Mouse (Mus musculus): ENCODE results near the gene Clspn. TPM values are rescaled to one million over a fixed set of nuclear protein-coding genes. Genes with fewer than 3 reads are reported as not detected.

Clspn gene
- polyA plus RNA-seq, 1 experiment from 2014 or later = 3.9 TPM

DNA sequence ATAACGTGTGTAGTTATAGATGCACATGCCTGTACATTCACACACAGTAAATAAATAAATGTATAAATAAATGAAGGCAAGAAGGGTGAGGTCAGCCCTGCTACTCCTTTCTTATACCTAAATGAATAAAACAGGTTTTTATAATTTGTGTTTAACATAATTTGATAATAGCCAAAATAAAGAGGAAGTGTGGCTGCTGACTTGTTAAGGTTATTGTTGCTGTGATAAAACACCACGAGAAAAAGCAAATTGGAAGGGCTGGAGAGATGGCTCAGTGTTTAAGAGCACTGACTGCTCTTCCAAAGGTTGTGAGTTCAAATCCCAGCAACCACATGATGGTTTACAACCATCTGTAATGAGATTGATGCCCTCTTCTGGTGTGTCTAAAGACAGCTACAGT, 22.3 kb downstream of the Clspn start:
- no peak for ATAC-seq
- 88% methylated on average over 2 of the region's 2 CpGs for WGBS

DNA sequence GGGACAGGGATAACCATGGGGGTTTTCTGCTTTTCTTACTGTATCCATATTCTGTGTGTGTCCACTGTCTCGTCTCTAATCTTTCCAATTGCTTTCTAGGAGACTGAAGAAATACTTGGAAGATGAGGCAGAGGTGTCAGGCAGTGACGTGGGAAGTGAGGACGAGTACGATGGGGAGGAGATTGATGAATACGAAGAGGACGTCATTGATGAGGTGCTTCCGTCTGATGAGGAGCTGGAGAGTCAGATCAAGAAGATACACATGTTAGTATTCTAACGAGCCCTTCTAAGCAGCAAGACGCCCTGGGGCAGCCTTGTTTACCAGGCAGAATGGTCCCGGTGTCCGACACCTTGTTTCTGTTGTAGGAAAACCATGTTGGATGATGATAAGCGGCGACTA, 29.0 kb downstream of the Clspn start:
- H3K27me3 ChIP-seq (ENCODE audit: control insufficient read depth, insufficient read depth, low read depth, low read length) = no peaks in the 10 kb centered on the region
- no peak overlapping the region for H3K4me3 ChIP-seq (ENCODE audit: low read depth, low read length)
- H3K27ac ChIP-seq (ENCODE audit: low read length) = no peak overlapping the region
- H3K4me1 ChIP-seq (ENCODE audit: control insufficient read depth, insufficient read depth, low read length) = no peaks in the 10 kb centered on the region
- no peaks in the 10 kb centered on the region for H3K9me3 ChIP-seq (replicated peaks; ENCODE audit: control insufficient read depth, low read length, poor library complexity, severe bottlenecking)
- H3K36me3 ChIP-seq (ENCODE audit: control insufficient read depth, insufficient read depth, low read length) = no peaks in the 10 kb centered on the region
- H3K4me2 ChIP-seq (ENCODE audit: low read length) = no peak overlapping the region
- WGBS = 90% methylated on average over 13 of the region's 13 CpGs
- no peak overlapping the region for H3K9ac ChIP-seq (ENCODE audit: low read depth, low read length)
- no peak for ATAC-seq

More for the DNA sequence above, 22.3 kb downstream of the Clspn start:
- Histone ChIP-seq H3K27me3 (ENCODE audit: control insufficient read depth, insufficient read depth, low read depth, low read length) (no peaks in the 10 kb centered on the region), H3K36me3 (ENCODE audit: control insufficient read depth, insufficient read depth, low read length) (peaks cover 4% of the 10 kb centered on the region; the same call in 1 of the 2 replicates), H3K4me1 (ENCODE audit: control insufficient read depth, insufficient read depth, low read length) (no peaks in the 10 kb centered on the region), H3K27ac (ENCODE audit: low read length) (no peak overlapping the region), H3K9me3 (replicated peaks; ENCODE audit: control insufficient read depth, low read length, poor library complexity, severe bottlenecking) (no peaks in the 10 kb centered on the region), H3K4me3 (ENCODE audit: low read depth, low read length) (no peak overlapping the region), H3K9ac (ENCODE audit: low read depth, low read length) (no peak overlapping the region), H3K4me2 (ENCODE audit: low read length) (no peak overlapping the region)

DNA sequence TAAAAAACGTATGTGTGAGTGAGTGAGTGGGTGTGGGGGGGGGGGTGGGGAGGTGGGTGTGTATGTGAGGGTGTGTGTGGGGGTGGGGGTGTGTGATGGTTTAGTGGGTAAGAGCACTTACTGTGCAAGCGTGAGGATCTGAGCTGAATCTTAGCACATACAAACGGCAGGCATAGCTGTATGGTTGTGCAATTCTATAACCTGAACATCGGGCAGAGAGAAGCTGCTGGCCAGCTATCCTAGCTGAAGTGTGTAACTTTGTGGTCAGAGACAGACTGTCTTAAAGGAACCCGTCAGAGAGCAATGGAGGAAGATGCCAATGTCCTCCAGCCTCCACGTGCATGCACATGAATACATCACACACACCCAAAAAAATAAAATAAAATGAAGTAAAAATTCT, 35.3 kb downstream of the Clspn start:
- Histone ChIP-seq H3K9ac (ENCODE audit: low read depth, low read length) (no peak overlapping the region), H3K27ac (ENCODE audit: low read length) (no peak overlapping the region), H3K4me3 (ENCODE audit: low read depth, low read length) (no peak overlapping the region), H3K9me3 (replicated peaks; ENCODE audit: control insufficient read depth, low read length, poor library complexity, severe bottlenecking) (no peaks in the 10 kb centered on the region), H3K36me3 (ENCODE audit: control insufficient read depth, insufficient read depth, low read length) (no peaks in the 10 kb centered on the region), H3K4me1 (ENCODE audit: control insufficient read depth, insufficient read depth, low read length) (no peaks in the 10 kb centered on the region), H3K4me2 (ENCODE audit: low read length) (no peak overlapping the region), H3K27me3 (ENCODE audit: control insufficient read depth, insufficient read depth, low read depth, low read length) (no peaks in the 10 kb centered on the region)
- WGBS = 88% methylated on average over 6 of the region's 6 CpGs
- no peak for ATAC-seq

DNA sequence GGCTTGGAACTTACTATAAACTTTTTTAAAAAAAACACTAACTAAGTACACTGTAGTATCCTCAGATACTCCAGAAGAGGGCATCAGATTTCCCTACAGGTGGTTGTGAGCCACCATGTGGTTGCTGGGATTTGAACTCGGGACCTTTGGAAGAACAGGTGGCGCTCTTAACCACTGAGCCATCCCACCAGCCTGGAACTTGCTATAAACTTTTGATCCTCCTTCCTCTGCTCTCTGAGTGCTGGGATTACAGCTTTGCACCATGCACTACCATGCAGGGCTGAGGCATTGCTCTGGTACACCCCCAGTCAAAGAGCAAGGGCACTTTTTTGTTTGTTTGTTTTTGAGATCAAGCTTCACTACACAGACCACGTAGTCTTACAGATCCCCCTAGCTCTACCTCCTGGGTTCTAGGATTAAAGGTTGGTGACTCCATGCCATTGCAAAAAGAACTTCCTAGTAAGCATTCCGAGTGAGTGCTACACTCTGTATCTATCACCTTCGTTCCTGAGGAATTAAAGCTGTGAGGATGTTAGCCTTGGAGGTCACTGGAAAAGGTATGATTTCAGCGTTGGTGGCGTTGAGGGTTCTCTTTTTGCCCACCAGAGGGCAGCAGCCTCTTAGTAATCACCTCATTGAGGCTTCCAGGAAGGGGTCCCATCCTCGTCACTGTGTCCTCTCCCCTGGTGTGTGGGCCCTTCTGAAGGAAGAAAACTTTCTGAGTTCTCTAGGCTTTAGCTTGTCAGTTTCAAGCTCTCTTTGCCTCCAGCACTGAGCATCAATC, 43.4 kb downstream of the Clspn start:
- ATAC-seq = peak; percentile 60; the same call in 1 of the 2 replicates
- Histone ChIP-seq H3K4me1 (ENCODE audit: control insufficient read depth, insufficient read depth, low read length) (peaks cover 10% of the 10 kb centered on the region), H3K27ac (ENCODE audit: low read length) (no peak overlapping the region), H3K4me3 (ENCODE audit: low read depth, low read length) (no peak overlapping the region), H3K9me3 (replicated peaks; ENCODE audit: control insufficient read depth, low read length, poor library complexity, severe bottlenecking) (no peaks in the 10 kb centered on the region), H3K36me3 (ENCODE audit: control insufficient read depth, insufficient read depth, low read length) (no peaks in the 10 kb centered on the region), H3K9ac (ENCODE audit: low read depth, low read length) (no peak overlapping the region), H3K4me2 (ENCODE audit: low read length) (no peak overlapping the region), H3K27me3 (ENCODE audit: control insufficient read depth, insufficient read depth, low read depth, low read length) (peaks cover 13% of the 10 kb centered on the region)
- WGBS = 35% methylated on average over 8 of the region's 8 CpGs

DNA sequence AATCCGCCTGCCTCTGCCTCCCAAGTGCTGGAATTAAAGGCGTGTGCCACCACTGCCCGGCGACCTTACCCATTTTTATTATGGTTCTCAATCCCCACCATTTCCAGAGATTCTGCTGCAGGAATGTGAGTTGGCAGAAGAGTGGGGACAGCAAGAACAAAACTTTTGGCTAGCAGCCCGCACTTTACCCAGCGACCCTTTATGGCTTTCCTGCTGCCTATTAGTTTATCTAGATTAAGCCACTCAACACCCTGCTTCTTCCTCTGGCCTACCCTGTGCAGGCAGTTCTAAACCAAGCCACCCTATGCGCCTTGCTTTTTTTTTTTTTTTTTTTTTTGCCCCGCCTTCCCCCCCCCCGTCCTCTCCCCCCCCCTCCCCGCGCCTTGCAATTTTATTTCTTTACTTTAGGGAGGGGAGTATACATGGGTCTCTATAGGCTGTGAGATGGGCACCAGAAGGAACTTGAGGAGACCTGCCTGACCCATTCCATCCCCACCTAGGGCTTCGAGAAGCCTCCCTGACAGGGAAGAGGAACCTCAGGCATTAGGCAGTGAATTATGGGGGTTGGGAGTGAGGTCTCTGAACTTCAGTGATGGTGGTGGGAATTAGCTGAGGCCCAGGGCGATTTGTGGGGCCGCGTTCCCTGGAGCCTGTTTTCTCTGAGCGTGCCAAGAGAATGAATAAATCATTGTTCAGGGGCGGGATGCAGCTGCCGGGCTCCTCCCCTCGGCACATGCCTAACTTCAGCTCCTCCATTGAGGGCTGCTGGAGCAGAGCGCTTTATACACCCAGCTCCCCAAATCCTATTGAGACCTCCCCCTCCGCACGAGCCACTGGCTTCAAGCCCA, 45.1 kb downstream of the Clspn start:
- H3K36me3 ChIP-seq (ENCODE audit: control insufficient read depth, insufficient read depth, low read length) = no peaks in the 10 kb centered on the region
- peak; percentile 86 for ATAC-seq
- H3K4me3 ChIP-seq (ENCODE audit: low read depth, low read length) = peak overlapping the region; percentile 4
- H3K9me3 ChIP-seq (replicated peaks; ENCODE audit: control insufficient read depth, low read length, poor library complexity, severe bottlenecking) = no peaks in the 10 kb centered on the region
- 0 out of 2 replicates have a peak overlapping the region, but pooled peaks have one; percentile 21 for H3K9ac ChIP-seq (ENCODE audit: low read depth, low read length)
- no peak overlapping the region for H3K27ac ChIP-seq (ENCODE audit: low read length)
- H3K27me3 ChIP-seq (ENCODE audit: control insufficient read depth, insufficient read depth, low read depth, low read length) = peaks cover 24% of the 10 kb centered on the region
- 21% methylated on average over 19 of the region's 22 CpGs for WGBS
- peaks cover 10% of the 10 kb centered on the region for H3K4me1 ChIP-seq (ENCODE audit: control insufficient read depth, insufficient read depth, low read length)
- H3K4me2 ChIP-seq (ENCODE audit: low read length) = peak overlapping the region; percentile 44

DNA sequence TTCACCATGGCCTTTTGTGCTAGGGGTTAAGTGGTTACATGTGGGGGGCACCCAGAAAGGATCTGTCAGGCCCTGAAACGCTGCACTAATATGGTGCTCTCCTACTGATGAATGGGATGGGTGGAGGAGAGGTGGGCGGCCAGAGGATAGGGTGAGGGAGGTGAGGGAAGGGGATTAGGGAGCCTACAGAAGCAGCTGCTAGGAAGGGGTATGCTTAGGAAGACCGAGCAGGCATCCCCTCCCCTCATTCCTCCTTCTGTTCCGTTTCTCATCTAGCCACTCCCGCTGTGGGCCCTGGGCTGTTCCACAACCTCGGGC, 45.7 kb downstream of the Clspn start:
- H3K9me3 ChIP-seq (replicated peaks; ENCODE audit: control insufficient read depth, low read length, poor library complexity, severe bottlenecking) = no peaks in the 10 kb centered on the region
- peaks cover 24% of the 10 kb centered on the region for H3K27me3 ChIP-seq (ENCODE audit: control insufficient read depth, insufficient read depth, low read depth, low read length)
- H3K27ac ChIP-seq (ENCODE audit: low read length) = no peak overlapping the region
- H3K4me2 ChIP-seq (ENCODE audit: low read length) = peak overlapping the region; percentile 44
- H3K4me3 ChIP-seq (ENCODE audit: low read depth, low read length) = peak overlapping the region; percentile 4
- H3K4me1 ChIP-seq (ENCODE audit: control insufficient read depth, insufficient read depth, low read length) = peaks cover 10% of the 10 kb centered on the region
- peak; percentile 57; the same call in 1 of the 2 replicates for ATAC-seq
- H3K9ac ChIP-seq (ENCODE audit: low read depth, low read length) = 0 out of 2 replicates have a peak overlapping the region, but pooled peaks have one; percentile 21
- no peaks in the 10 kb centered on the region for H3K36me3 ChIP-seq (ENCODE audit: control insufficient read depth, insufficient read depth, low read length)
- WGBS = 0% methylated on average over 6 of the region's 6 CpGs

DNA sequence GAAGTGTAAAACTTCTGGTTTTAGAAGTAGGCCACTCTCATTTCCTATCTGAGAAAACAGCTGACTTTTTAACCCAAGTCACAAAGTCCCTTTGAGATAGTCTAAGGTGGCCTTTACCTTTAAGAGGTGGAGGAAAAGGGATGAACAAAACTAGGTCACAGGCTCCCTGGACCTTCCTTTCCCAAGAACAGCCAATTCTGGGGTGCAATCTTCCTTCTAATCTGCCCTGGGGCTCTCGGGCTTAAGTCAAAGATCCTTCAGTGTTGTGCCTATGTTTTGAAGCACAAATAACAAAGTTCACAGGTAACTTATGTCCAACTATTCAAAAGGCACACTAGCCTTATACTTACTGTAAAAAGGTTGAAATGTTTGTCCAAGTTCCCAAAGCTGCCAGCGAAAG, 47.4 kb downstream of the Clspn start:
- no peak overlapping the region for H3K4me3 ChIP-seq (ENCODE audit: low read depth, low read length)
- no peak overlapping the region for H3K27ac ChIP-seq (ENCODE audit: low read length)
- no peak overlapping the region for H3K4me2 ChIP-seq (ENCODE audit: low read length)
- WGBS = 95% methylated on average over 2 of the region's 2 CpGs
- H3K9me3 ChIP-seq (replicated peaks; ENCODE audit: control insufficient read depth, low read length, poor library complexity, severe bottlenecking) = no peaks in the 10 kb centered on the region
- ATAC-seq = no peak
- peaks cover 10% of the 10 kb centered on the region for H3K4me1 ChIP-seq (ENCODE audit: control insufficient read depth, insufficient read depth, low read length)
- H3K36me3 ChIP-seq (ENCODE audit: control insufficient read depth, insufficient read depth, low read length) = no peaks in the 10 kb centered on the region
- H3K9ac ChIP-seq (ENCODE audit: low read depth, low read length) = no peak overlapping the region
- peaks cover 28% of the 10 kb centered on the region for H3K27me3 ChIP-seq (ENCODE audit: control insufficient read depth, insufficient read depth, low read depth, low read length)

DNA sequence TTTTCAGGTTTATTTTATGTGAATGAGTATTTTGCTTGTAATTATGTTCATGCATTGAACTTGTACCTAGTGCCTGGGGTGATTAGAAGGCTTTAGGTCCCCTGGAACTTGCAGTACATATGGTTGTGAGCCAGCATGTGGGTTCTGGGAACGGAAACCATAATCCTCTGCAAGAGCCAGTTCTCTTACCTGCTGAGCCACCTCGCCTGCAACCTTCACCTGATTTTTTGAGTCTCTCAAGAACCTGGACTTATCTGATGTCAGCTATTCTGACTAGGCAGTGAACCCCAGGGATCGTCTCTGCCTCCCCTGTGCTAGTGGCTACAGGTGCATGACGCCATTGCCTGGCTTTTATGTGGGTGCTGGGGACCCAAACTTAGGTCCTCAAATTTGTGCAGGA, 49.0 kb downstream of the Clspn start:
- Histone ChIP-seq H3K4me3 (ENCODE audit: low read depth, low read length) (no peak overlapping the region), H3K4me1 (ENCODE audit: control insufficient read depth, insufficient read depth, low read length) (peaks cover 14% of the 10 kb centered on the region), H3K9me3 (replicated peaks; ENCODE audit: control insufficient read depth, low read length, poor library complexity, severe bottlenecking) (no peaks in the 10 kb centered on the region), H3K36me3 (ENCODE audit: control insufficient read depth, insufficient read depth, low read length) (no peaks in the 10 kb centered on the region), H3K4me2 (ENCODE audit: low read length) (no peak overlapping the region), H3K9ac (ENCODE audit: low read depth, low read length) (no peak overlapping the region), H3K27me3 (ENCODE audit: control insufficient read depth, insufficient read depth, low read depth, low read length) (peaks cover 28% of the 10 kb centered on the region), H3K27ac (ENCODE audit: low read length) (no peak overlapping the region)
- WGBS = 84% methylated on average over 4 of the region's 4 CpGs
- ATAC-seq = no peak
